Mouse (Mus musculus) spleen, adult 2 months (tissue): ENCODE data around the gene Knstrn. TPM values are rescaled to one million over a fixed set of nuclear protein-coding genes. Genes with fewer than 3 reads are reported as not detected.

Source experiments
- DNase-seq, 2 experiments: peaks; one replicate each; pipeline versions ENCODE4 v3.0.0 to v3.0.0-alpha.2; 2012 to 2021; ENCODE audit warnings: low spot score in 2 of 2, low read depth in 1 of 2
- H3K27ac ChIP-seq: fragments of 200-500 bp; 2 replicates; pipeline ENCODE4 v1.5.1; 2012; ENCODE audit warnings: low read length, inconsistent platforms; ENCODE audit not compliant: insufficient read depth
- H3K27me3 ChIP-seq: fragments of 200-500 bp; 2 replicates; pipeline ENCODE4 v1.6.1; 2012; ENCODE audit warnings: mild to moderate bottlenecking, moderate library complexity, low read length, inconsistent platforms; ENCODE audit not compliant: control insufficient read depth, insufficient read depth
- H3K36me3 ChIP-seq: fragments of 200-500 bp; 2 replicates; pipeline ENCODE4 v1.6.1; 2012; ENCODE audit warnings: mild to moderate bottlenecking, low read length, inconsistent platforms; ENCODE audit not compliant: control insufficient read depth, insufficient read depth
- H3K4me1 ChIP-seq: fragments of 200-500 bp; 2 replicates; pipeline ENCODE4 v1.6.1; 2011; ENCODE audit warnings: inconsistent platforms; ENCODE audit not compliant: control insufficient read depth, insufficient read depth, insufficient read length
- H3K4me3 ChIP-seq: fragments of 200-500 bp; 2 replicates; pipeline ENCODE4 v1.5.1; 2011; ENCODE audit warnings: mild to moderate bottlenecking, inconsistent platforms; ENCODE audit not compliant: insufficient read depth, insufficient read length; ENCODE audit errors: extremely low read depth
- CTCF ChIP-seq: fragments of 200-500 bp; IDR thresholded peaks from 2 replicates; pipeline ENCODE4 v1.5.1; 2011; ENCODE audit warnings: mild to moderate bottlenecking, inconsistent platforms; ENCODE audit not compliant: insufficient read depth, insufficient read length, insufficient replicate concordance; ENCODE audit errors: extremely low read depth
- POLR2A ChIP-seq: fragments of 200-500 bp; IDR thresholded peaks from 2 replicates; pipeline ENCODE4 v1.6.1; 2011; ENCODE audit warnings: low read depth, low read length, inconsistent platforms
- WGBS: fragments of 180-500 bp; shearing (Covaris S2); methylation state at CpG from one replicate; pipeline ENCODE4 v1.1.7; 2018; 5-methylcytosine and 5-hydroxymethylcytosine counted together
- polyA plus RNA-seq: library from polyadenylated mRNA; depleted of rRNA; stranded (reverse); fragments of >200 nt; gene quantifications from 2 replicates; pipeline ENCODE4 v1.2.3, GENCODE M21; 2012; rRNA removed

The Knstrn gene
- polyA plus RNA-seq, 1 experiment: 4.2 TPM

DNA sequence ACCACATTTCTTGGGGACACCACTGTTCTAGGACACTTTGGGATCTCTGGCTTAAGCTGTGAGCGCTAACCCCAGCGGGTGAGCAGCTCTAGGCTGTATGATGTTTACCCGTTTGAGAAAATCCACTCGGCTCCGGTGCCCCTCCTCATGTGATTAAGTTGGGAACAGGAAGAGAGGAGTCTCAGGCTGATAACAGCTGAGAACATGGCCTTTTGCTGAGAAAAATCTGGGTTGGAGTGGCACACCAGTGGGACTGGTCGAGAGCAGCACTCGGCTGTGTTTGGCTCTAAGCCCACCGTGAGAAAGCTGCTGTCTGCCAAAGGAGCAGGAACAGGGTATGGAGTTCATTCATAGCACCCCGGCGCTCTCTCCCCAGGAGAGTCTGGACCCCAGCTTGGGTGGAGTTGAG, 89.5 kb downstream of the Knstrn start:
- no peak for TF ChIP-seq CTCF
- TF ChIP-seq POLR2A: no peak
- H3K36me3 ChIP-seq: no peaks in the 10 kb centered on the region
- WGBS: 59% methylated on average over 10 of the region's 10 CpGs
- H3K27me3 ChIP-seq: peaks cover 10% of the 10 kb centered on the region
- no peak overlapping the region for H3K4me3 ChIP-seq
- H3K4me1 ChIP-seq: peaks cover 31% of the 10 kb centered on the region
- no peak for DNase-seq
- no peak overlapping the region for H3K27ac ChIP-seq

Other genes starting within 250 kb of the Knstrn start
- gene Bub1b, start 215.8 kb upstream of the Knstrn start, polyA plus RNA-seq: 5.0 and 5.7 TPM in 2 replicates
- 0.33 and 0.45 TPM in 2 replicates for gene Pak6, start 150.7 kb upstream of the Knstrn start, polyA plus RNA-seq
- 0.02 and 0.04 TPM in 2 replicates for gene Ankrd63, start 110.0 kb upstream of the Knstrn start, polyA plus RNA-seq
- gene Plcb2, start 85.6 kb upstream of the Knstrn start, polyA plus RNA-seq: 37.0 and 41.7 TPM in 2 replicates
- gene Inafm2, start 68.2 kb upstream of the Knstrn start, polyA plus RNA-seq: 8.7 and 12.1 TPM in 2 replicates
- 2.6 and 3.1 TPM in 2 replicates for gene Ccdc9b, start 51.3 kb upstream of the Knstrn start, polyA plus RNA-seq
- 0.28 and 0.36 TPM in 2 replicates for gene Phgr1, start 41.2 kb upstream of the Knstrn start, polyA plus RNA-seq
- 0.09 and 0.14 TPM in 2 replicates for gene Disp2, start 34.3 kb upstream of the Knstrn start, polyA plus RNA-seq
- 31.1 and 36.7 TPM in 2 replicates for gene Ivd, start 48.0 kb downstream of the Knstrn start, polyA plus RNA-seq
- gene Bahd1, start 86.4 kb downstream of the Knstrn start, polyA plus RNA-seq: 22.2 and 26.0 TPM in 2 replicates
- gene Chst14, start 112.5 kb downstream of the Knstrn start, polyA plus RNA-seq: 7.0 and 8.2 TPM in 2 replicates
- gene Ccdc32, start 215.4 kb downstream of the Knstrn start, polyA plus RNA-seq: 3.9 and 4.0 TPM in 2 replicates
- 3.2 and 4.3 TPM in 2 replicates for gene Rpusd2, start 220.8 kb downstream of the Knstrn start, polyA plus RNA-seq
- 0.35 and 0.42 TPM in 2 replicates for gene Knl1, start 233.1 kb downstream of the Knstrn start, polyA plus RNA-seq